Mouse (Mus musculus) hindbrain, embryonic 14.5 days (tissue): Measurements from ENCODE around the gene Spag5. TPM values are rescaled to one million over a fixed set of nuclear protein-coding genes. Genes with fewer than 3 reads are reported as not detected.
A peak's percentile ranks its signal among the peaks of the same experiment; 100 is the strongest.

ENCODE experiments used
- ATAC-seq: fragments of 200-750 bp; cut with Nextera tagmentation; 2 replicates; pipeline ENCODE4 v1.8.0; 2017; ENCODE audit warnings: moderate number of reproducible peaks, mild to moderate bottlenecking, moderate TSS enrichment, moderate library complexity; ENCODE audit not compliant: low FRiP score
- DNase-seq: peaks from one replicate; pipeline ENCODE4 v3.0.0-alpha.2; 2015; ENCODE audit warnings: low spot score
- H3K27ac ChIP-seq: fragments of 300-500 bp; sonication (generic); 2 replicates; pipeline ENCODE4 v1.5.1; 2014; ENCODE audit warnings: mild to moderate bottlenecking, moderate library complexity
- H3K27me3 ChIP-seq: fragments of 300-500 bp; sonication (generic); 2 replicates; pipeline ENCODE4 v1.6.1; 2014; ENCODE audit warnings: mild to moderate bottlenecking, low read length, mixed read lengths; ENCODE audit not compliant: control insufficient read depth, insufficient read depth
- H3K36me3 ChIP-seq: fragments of 300-500 bp; sonication (generic); replicated peaks from 2 replicates; pipeline ENCODE4 v1.6.1; 2014; ENCODE audit not compliant: control insufficient read depth, insufficient read depth
- H3K4me1 ChIP-seq: fragments of 300-500 bp; sonication (generic); replicated peaks from 2 replicates; pipeline ENCODE4 v1.6.1; 2014; ENCODE audit warnings: antibody characterized with exemption, low read length, mixed read lengths; ENCODE audit not compliant: control insufficient read depth, insufficient read depth
- H3K4me2 ChIP-seq: fragments of 300-500 bp; sonication (generic); replicated peaks from 2 replicates; pipeline ENCODE4 v1.6.1; 2014; ENCODE audit warnings: mild to moderate bottlenecking, moderate library complexity
- H3K4me3 ChIP-seq: fragments of 300-500 bp; sonication (generic); replicated peaks from 2 replicates; pipeline ENCODE4 v1.5.1; 2014; ENCODE audit warnings: mild to moderate bottlenecking, low read length
- H3K9ac ChIP-seq: fragments of 300-500 bp; sonication (generic); 2 replicates; pipeline ENCODE4 v1.6.1; 2014
- H3K9me3 ChIP-seq: fragments of 300-500 bp; sonication (generic); 2 replicates; pipeline ENCODE4 v1.6.1; 2016; ENCODE audit warnings: low read length; ENCODE audit not compliant: control insufficient read depth
- WGBS: fragments of 180-500 bp; shearing (Covaris S2); extraction: QIAGEN DNeasy Blood & Tissue Kit; methylation state at CpG from one replicate; pipeline ENCODE4 v1.1.7; 2014; 5-methylcytosine and 5-hydroxymethylcytosine counted together
- polyA plus RNA-seq: library from polyadenylated mRNA; unstranded; fragments of >200 nt; fragmentation: Nextera tagmentation; extraction: Ambion mirVana; gene quantifications from 2 replicates; pipeline ENCODE4 v1.2.1, GENCODE M21; 2014

Gene Spag5
- polyA plus RNA-seq = 5.6 and 9.2 TPM in 2 replicates

GRCm38 (mm10) chr11:78301357-78302084, at the start of gene Spag5:
Spag5 (plus strand) TSS chr11:78301529.
- Histone ChIP-seq H3K4me2 (peak within 1 kb of the TSS; percentile 99), H3K4me1 (peaks cover 5% of the 10 kb centered on the region), H3K36me3 (no peaks in the 10 kb centered on the region), H3K27ac (no peak within 1 kb of the TSS), H3K27me3 (no peaks in the 10 kb centered on the region), H3K9me3 (no peaks in the 10 kb centered on the region), H3K4me3 (peak within 1 kb of the TSS; percentile 55), H3K9ac (peak within 1 kb of the TSS; percentile 54)
- peak; percentile 90 for DNase-seq
- ATAC-seq = peak; percentile 99
- WGBS = under 1% methylated on average over 48 of the region's 49 CpGs

GRCm38 (mm10) chr11:78256618-78257017, 44.7 kb upstream of the Spag5 start:
- H3K27ac ChIP-seq = no peak overlapping the region
- 92% methylated on average over 1 of the region's 1 CpGs for WGBS
- no peaks in the 10 kb centered on the region for H3K27me3 ChIP-seq
- H3K4me2 ChIP-seq = no peak overlapping the region
- no peaks in the 10 kb centered on the region for H3K9me3 ChIP-seq
- no peaks in the 10 kb centered on the region for H3K4me1 ChIP-seq
- DNase-seq (no peak), ATAC-seq (no peak)
- peaks cover 44% of the 10 kb centered on the region for H3K36me3 ChIP-seq
- H3K9ac ChIP-seq = no peak overlapping the region
- no peak overlapping the region for H3K4me3 ChIP-seq

GRCm38 (mm10) chr11:78260489-78261258, 40.7 kb upstream of the Spag5 start:
- Histone ChIP-seq H3K4me1 (peaks cover 11% of the 10 kb centered on the region; the same call in 1 of the 2 replicates), H3K27ac (no peak overlapping the region), H3K4me2 (peak overlapping the region; percentile 75), H3K27me3 (no peaks in the 10 kb centered on the region), H3K4me3 (peak overlapping the region; percentile 84), H3K9me3 (no peaks in the 10 kb centered on the region), H3K9ac (0 out of 2 replicates have a peak overlapping the region, but pooled peaks have one; percentile 34), H3K36me3 (peaks cover 30% of the 10 kb centered on the region)
- 100% methylated on average over 2 of the region's 2 CpGs for WGBS
- ATAC-seq = no peak
- DNase-seq = no peak

- ATAC-seq = peak; percentile 96
- peaks cover 11% of the 10 kb centered on the region; the same call in 1 of the 2 replicates for H3K4me1 ChIP-seq
- peak; percentile 93 for DNase-seq
- peak within 1 kb of the TSS; percentile 84 for H3K4me3 ChIP-seq
- peak within 1 kb of the TSS; percentile 82 for H3K27ac ChIP-seq
- no peaks in the 10 kb centered on the region for H3K9me3 ChIP-seq
- H3K9ac ChIP-seq = peak within 1 kb of the TSS; percentile 85
- under 1% methylated on average over 101 of the region's 115 CpGs for WGBS
- H3K4me2 ChIP-seq = peak within 1 kb of the TSS; percentile 75
- H3K27me3 ChIP-seq = no peaks in the 10 kb centered on the region
- H3K36me3 ChIP-seq = peaks cover 35% of the 10 kb centered on the region
These were observed 39.7 kb upstream of the Spag5 start, which contains the start of gene 2610507B11Rik for GRCm38 (mm10) chr11:78261380-78262352. 2610507B11Rik (plus strand) TSS chr11:78261752.

- Histone ChIP-seq H3K4me1 (peaks cover 11% of the 10 kb centered on the region; the same call in 1 of the 2 replicates), H3K27ac (no peak overlapping the region), H3K36me3 (peaks cover 44% of the 10 kb centered on the region), H3K4me3 (peak overlapping the region; percentile 84), H3K4me2 (peak overlapping the region; percentile 75), H3K9ac (peak overlapping the region; percentile 85; the same call in 1 of the 2 replicates), H3K27me3 (no peaks in the 10 kb centered on the region), H3K9me3 (no peaks in the 10 kb centered on the region)
- ATAC-seq (no peak), DNase-seq (peak; percentile 59)
- WGBS = 5% methylated on average over 8 of the region's 8 CpGs
These were observed 38.8 kb upstream of the Spag5 start for GRCm38 (mm10) chr11:78262550-78262949.

GRCm38 (mm10) chr11:78265571-78265970, 35.8 kb upstream of the Spag5 start:
- Histone ChIP-seq H3K4me3 (no peak overlapping the region), H3K36me3 (peaks cover 72% of the 10 kb centered on the region), H3K9me3 (no peaks in the 10 kb centered on the region), H3K27me3 (no peaks in the 10 kb centered on the region), H3K4me2 (no peak overlapping the region), H3K9ac (no peak overlapping the region), H3K27ac (no peak overlapping the region), H3K4me1 (peaks cover 11% of the 10 kb centered on the region; the same call in 1 of the 2 replicates)
- ATAC-seq = no peak
- DNase-seq = no peak
- 95% methylated on average over 6 of the region's 6 CpGs for WGBS

GRCm38 (mm10) chr11:78271986-78272385, 29.3 kb upstream of the Spag5 start:
- Histone ChIP-seq H3K9me3 (no peaks in the 10 kb centered on the region), H3K27me3 (no peaks in the 10 kb centered on the region), H3K4me2 (no peak overlapping the region), H3K4me3 (no peak overlapping the region), H3K4me1 (no peaks in the 10 kb centered on the region), H3K36me3 (peaks cover 98% of the 10 kb centered on the region), H3K27ac (no peak overlapping the region), H3K9ac (no peak overlapping the region)
- no peak for ATAC-seq
- DNase-seq = no peak
- WGBS = 79% methylated on average over 13 of the region's 13 CpGs

- Histone ChIP-seq H3K9ac (no peak overlapping the region), H3K27ac (no peak overlapping the region), H3K4me3 (no peak overlapping the region), H3K27me3 (no peaks in the 10 kb centered on the region), H3K4me1 (no peaks in the 10 kb centered on the region), H3K4me2 (no peak overlapping the region), H3K36me3 (peaks cover 99% of the 10 kb centered on the region), H3K9me3 (no peaks in the 10 kb centered on the region)
- DNase-seq (no peak), ATAC-seq (no peak)
- 100% methylated on average over 1 of the region's 1 CpGs for WGBS
These were observed 25.7 kb upstream of the Spag5 start for GRCm38 (mm10) chr11:78275596-78275995.
